Mouse (Mus musculus) neural tube, embryonic 15.5 days (tissue): ENCODE data around the gene Ogdh. TPM values are rescaled to one million over a fixed set of nuclear protein-coding genes. Genes with fewer than 3 reads are reported as not detected.

Experiments used
- ATAC-seq: fragments of 200-750 bp; cut with Nextera tagmentation; 2 replicates; pipeline ENCODE4 v1.8.0; 2017; ENCODE audit warnings: mild to moderate bottlenecking, moderate TSS enrichment, moderate library complexity; ENCODE audit not compliant: low FRiP score
- H3K27ac ChIP-seq: fragments of 300-500 bp; sonication (generic); replicated peaks from 2 replicates; pipeline ENCODE4 v1.5.1; 2015; ENCODE audit warnings: mild to moderate bottlenecking, inconsistent platforms
- H3K27me3 ChIP-seq: fragments of 300-500 bp; sonication (generic); replicated peaks from 2 replicates; pipeline ENCODE4 v1.6.1; 2015; ENCODE audit warnings: inconsistent platforms
- H3K36me3 ChIP-seq: fragments of 300-500 bp; sonication (generic); 2 replicates; pipeline ENCODE4 v1.6.1; 2015; ENCODE audit warnings: inconsistent platforms
- H3K4me1 ChIP-seq: fragments of 300-500 bp; sonication (generic); 2 replicates; pipeline ENCODE4 v1.6.1; 2015; ENCODE audit warnings: inconsistent platforms
- H3K4me2 ChIP-seq: fragments of 300-500 bp; sonication (generic); 2 replicates; pipeline ENCODE4 v1.6.1; 2015; ENCODE audit warnings: inconsistent platforms, mild to moderate bottlenecking, moderate library complexity
- H3K4me3 ChIP-seq: fragments of 300-500 bp; sonication (generic); replicated peaks from 2 replicates; pipeline ENCODE4 v1.5.1; 2015; ENCODE audit warnings: mild to moderate bottlenecking, inconsistent platforms
- H3K9ac ChIP-seq: fragments of 300-500 bp; sonication (generic); replicated peaks from 2 replicates; pipeline ENCODE4 v1.6.1; 2015; ENCODE audit warnings: mild to moderate bottlenecking, inconsistent platforms
- H3K9me3 ChIP-seq: fragments of 300-500 bp; sonication (generic); replicated peaks from 2 replicates; pipeline ENCODE4 v1.6.1; 2016; ENCODE audit warnings: inconsistent platforms
- WGBS: fragments of 180-500 bp; shearing (Covaris S2); methylation state at CpG from one replicate; pipeline ENCODE4 v1.1.7; 2015; ENCODE audit warnings: mixed read lengths; 5-methylcytosine and 5-hydroxymethylcytosine counted together
- microRNA-seq: library from miRNA; unstranded; fragments of <30 nt; microRNA quantifications from one replicate; pipeline ENCODE4, GENCODE M21; 2017
- polyA plus RNA-seq: library from polyadenylated mRNA; unstranded; fragments of >200 nt; fragmentation: Nextera tagmentation; extraction: Ambion mirVana; gene quantifications from 2 replicates; pipeline ENCODE4 v1.2.1, GENCODE M21; 2015

Gene Ogdh
- polyA plus RNA-seq, 1 experiment from 2014 or later: 129 TPM

DNA sequence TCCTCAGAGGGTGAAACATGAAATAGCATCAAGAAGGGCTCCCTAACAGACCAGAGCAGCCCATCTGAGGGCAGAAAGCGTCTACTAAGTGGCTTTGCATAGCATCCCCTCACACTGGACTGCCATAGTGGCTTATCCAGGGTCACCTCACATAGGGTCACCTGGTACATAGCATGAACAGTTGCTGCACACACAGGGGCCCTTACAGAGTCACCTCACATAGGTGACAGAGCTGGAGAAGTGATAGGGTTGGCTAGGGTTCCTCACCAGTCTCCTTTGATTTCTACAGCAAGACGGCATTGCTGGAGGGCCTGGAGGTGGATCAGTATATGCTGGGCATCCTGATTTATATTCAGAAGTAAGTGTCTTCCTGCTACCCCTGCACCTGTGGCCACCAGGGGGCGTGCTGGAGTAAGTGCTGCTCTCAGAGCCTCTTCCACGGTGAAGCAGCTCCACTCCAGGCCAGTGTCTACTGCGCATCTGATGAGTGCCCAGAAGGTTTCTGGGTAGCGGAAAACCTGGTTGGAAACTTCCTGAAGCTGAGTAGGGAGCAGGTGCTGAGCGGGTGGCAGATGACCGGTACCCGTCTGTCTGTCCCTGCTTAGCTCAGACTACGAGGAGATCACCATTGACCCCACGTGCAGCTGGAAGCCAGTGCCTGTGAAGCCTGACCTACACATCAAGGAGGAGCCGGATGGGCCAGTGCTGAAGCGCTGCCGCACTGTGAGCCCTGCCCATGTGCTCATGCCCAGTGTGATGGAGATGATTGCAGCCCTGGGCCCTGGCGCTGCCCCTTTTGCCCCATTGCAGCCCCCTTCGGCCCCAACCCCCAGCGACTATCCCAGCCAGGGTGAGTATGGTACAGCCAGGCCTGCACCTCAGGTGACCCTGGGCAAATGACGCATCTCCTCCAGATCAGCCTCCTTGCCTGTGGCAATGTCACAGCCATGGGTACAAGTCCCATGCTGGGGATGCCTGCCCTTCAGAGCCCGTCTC, 111.4 kb downstream of the Ogdh start:
- Histone ChIP-seq H3K27me3 (no peaks in the 10 kb centered on the region), H3K27ac (no peak overlapping the region), H3K9me3 (no peaks in the 10 kb centered on the region), H3K4me2 (no peak overlapping the region), H3K4me1 (peaks cover 27% of the 10 kb centered on the region), H3K4me3 (no peak overlapping the region), H3K36me3 (peaks cover 83% of the 10 kb centered on the region), H3K9ac (no peak overlapping the region)
- no peak for ATAC-seq
- 89% methylated on average over 19 of the region's 19 CpGs for WGBS

DNA sequence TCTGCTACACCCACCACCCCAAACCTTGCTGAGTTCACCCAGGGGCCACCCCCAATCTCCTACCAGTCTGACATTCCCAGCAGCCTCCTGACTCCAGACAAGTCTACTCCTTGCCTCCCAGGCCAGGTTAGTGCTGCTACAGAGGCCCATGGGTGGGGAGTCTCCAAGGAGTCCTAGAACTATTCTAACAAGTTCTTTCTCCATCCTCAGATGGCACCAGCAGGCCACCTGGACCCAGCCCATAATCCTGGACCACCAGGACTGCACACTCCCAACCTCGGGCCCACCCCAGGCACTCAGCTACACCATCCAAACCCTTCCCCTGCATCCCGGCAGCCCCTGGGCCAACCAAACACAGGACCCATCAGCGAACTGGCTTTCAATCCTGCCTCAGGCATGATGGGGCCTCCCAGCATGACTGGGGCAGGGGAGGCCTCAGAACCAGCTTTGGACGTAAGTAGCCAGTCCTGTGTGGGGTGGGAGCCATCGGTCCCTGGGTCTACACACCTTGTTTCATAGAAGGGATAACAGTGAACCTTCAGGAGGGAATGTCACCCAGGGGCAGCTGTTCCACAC, 112.5 kb downstream of the Ogdh start:
- peaks cover 27% of the 10 kb centered on the region for H3K4me1 ChIP-seq
- H3K36me3 ChIP-seq: peaks cover 73% of the 10 kb centered on the region
- WGBS: 87% methylated on average over 5 of the region's 5 CpGs
- no peak overlapping the region for H3K27ac ChIP-seq
- H3K27me3 ChIP-seq: no peaks in the 10 kb centered on the region
- ATAC-seq: no peak
- no peak overlapping the region for H3K4me3 ChIP-seq
- H3K9ac ChIP-seq: no peak overlapping the region
- H3K9me3 ChIP-seq: no peaks in the 10 kb centered on the region
- no peak overlapping the region for H3K4me2 ChIP-seq

- H3K4me2 ChIP-seq: no peak overlapping the region
- H3K4me3 ChIP-seq: no peak overlapping the region
- ATAC-seq: no peak
- H3K27me3 ChIP-seq: no peaks in the 10 kb centered on the region
- H3K27ac ChIP-seq: peak overlapping the region; percentile 75
- WGBS: 90% methylated on average over 9 of the region's 9 CpGs
- peaks cover 63% of the 10 kb centered on the region for H3K36me3 ChIP-seq
- 0 out of 2 replicates have a peak overlapping the region, but pooled peaks have one; percentile 3 for H3K9ac ChIP-seq
- H3K4me1 ChIP-seq: peaks cover 27% of the 10 kb centered on the region
- no peaks in the 10 kb centered on the region for H3K9me3 ChIP-seq
These were observed 113.5 kb downstream of the Ogdh start for GRCm38 (mm10) chr11:6404699-6405566.

- 0 out of 2 replicates have a peak overlapping the region, but pooled peaks have one; percentile 17 for H3K9ac ChIP-seq
These were observed 114.2 kb downstream of the Ogdh start for GRCm38 (mm10) chr11:6405591-6406081.

More at GRCm38 (mm10) chr11:6405591-6406081, 114.2 kb downstream of the Ogdh start:
- WGBS: 73% methylated on average over 4 of the region's 4 CpGs
- Histone ChIP-seq H3K4me1 (peaks cover 27% of the 10 kb centered on the region), H3K36me3 (peaks cover 56% of the 10 kb centered on the region), H3K27me3 (no peaks in the 10 kb centered on the region), H3K4me3 (no peak overlapping the region), H3K4me2 (no peak overlapping the region), H3K27ac (peak overlapping the region; percentile 75), H3K9me3 (no peaks in the 10 kb centered on the region)
- no peak for ATAC-seq

Small RNA genes within 50 kb of the gene (microRNA-seq; reads per million reads assigned to microRNA genes)
- gene Mir7651: 0.87 reads per million

Other genes with a start within 250 kb of the Ogdh start
- gene Camk2b, start 225.3 kb upstream of the Ogdh start, polyA plus RNA-seq: 113 and 140 TPM in 2 replicates
- 0.37 and 0.57 TPM in 2 replicates for gene A730071L15Rik, start 91.6 kb upstream of the Ogdh start, polyA plus RNA-seq
- 61.2 and 62.4 TPM in 2 replicates for gene Nudcd3, start 91.2 kb upstream of the Ogdh start, polyA plus RNA-seq
- 0.09 and 0.11 TPM in 2 replicates for gene Npc1l1, start 61.5 kb upstream of the Ogdh start, polyA plus RNA-seq
- gene Ddx56, start 23.9 kb upstream of the Ogdh start, polyA plus RNA-seq: 70.7 and 77.2 TPM in 2 replicates
- 110 and 114 TPM in 2 replicates for gene Tmed4, start 16.8 kb upstream of the Ogdh start, polyA plus RNA-seq
- gene Zmiz2, start 97.4 kb downstream of the Ogdh start, polyA plus RNA-seq: 24.8 and 28.3 TPM in 2 replicates
- 4,598 and 4,773 TPM in 2 replicates for gene Ppia, start 123.8 kb downstream of the Ogdh start, polyA plus RNA-seq
- gene H2afv, start 152.8 kb downstream of the Ogdh start, polyA plus RNA-seq: 183 and 240 TPM in 2 replicates
- 11.4 and 14.7 TPM in 2 replicates for gene Purb, start 184.3 kb downstream of the Ogdh start, polyA plus RNA-seq
- 0.37 and 6.2 TPM in 2 replicates for gene Myo1g, start 229.3 kb downstream of the Ogdh start, polyA plus RNA-seq